Mouse (Mus musculus): ENCODE results near the gene Itga11. TPM values are rescaled to one million over a fixed set of nuclear protein-coding genes. Genes with fewer than 3 reads are reported as not detected.

Itga11 gene
- 1.4 and 1.7 TPM in 2 replicates for polyA plus RNA-seq (2015; fragmentation: Nextera tagmentation; extraction: Ambion mirVana)

DNA sequence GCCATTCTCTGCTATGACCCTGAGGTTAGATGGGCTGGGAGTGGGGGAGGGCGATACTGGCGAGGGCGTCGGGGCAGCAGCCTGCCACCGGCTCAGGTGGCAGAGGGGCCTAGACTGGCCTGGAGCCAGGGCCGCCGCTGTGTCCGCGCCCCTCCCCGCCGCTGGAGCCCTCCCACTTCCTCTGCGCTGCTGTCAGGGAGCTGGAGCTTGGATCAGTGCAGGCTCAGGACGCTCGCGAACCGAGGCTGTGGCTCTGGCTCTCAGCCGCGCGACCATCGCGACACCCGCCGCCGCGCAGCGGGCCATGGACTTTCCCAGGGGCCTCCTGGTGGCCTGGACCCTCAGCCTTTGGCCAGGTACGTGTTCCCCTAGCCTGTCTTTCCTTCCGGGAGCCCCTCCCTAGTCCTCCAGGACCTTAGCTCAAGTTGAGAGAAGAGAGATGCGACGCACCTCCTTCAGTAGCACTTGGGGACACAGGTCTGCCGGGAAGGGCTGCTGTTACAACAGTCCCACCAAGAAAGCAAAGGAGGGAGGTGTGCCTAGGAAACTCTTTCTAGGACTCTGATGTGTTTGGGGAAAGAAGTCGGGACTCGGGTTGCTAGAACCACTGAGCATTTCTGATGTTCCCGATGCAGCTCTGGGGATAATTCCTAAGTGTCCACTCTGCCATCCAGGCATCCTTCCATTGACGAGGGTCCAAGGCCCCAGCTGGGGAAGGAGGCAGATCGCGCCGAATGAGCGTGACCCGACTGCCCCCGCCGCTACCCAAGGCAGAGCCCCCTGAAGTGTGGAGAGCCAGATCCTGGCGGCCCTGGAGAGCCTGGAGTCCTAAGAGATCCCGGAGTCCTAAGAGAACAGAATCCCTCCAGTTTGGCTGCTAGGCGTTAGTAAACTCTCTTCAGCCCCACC, at the start of gene Itga11:
TSS of gene Itga11 (plus strand) at position 186 of the 909 bp plus-strand sequence.
- Histone ChIP-seq H3K9me3 (no peaks in the 10 kb centered on the region), H3K4me1 (replicated peaks) (peaks cover 22% of the 10 kb centered on the region), H3K27ac (replicated peaks) (no peak within 1 kb of the TSS), H3K9ac (peak within 1 kb of the TSS; percentile 63), H3K27me3 (peaks cover 53% of the 10 kb centered on the region), H3K4me3 (peak within 1 kb of the TSS; percentile 38), H3K4me2 (peak within 1 kb of the TSS; percentile 67), H3K36me3 (no peaks in the 10 kb centered on the region)
- 1% methylated on average over 45 of the region's 45 CpGs for WGBS
- peak; percentile 83 for ATAC-seq (ENCODE audit: low read depth)

DNA sequence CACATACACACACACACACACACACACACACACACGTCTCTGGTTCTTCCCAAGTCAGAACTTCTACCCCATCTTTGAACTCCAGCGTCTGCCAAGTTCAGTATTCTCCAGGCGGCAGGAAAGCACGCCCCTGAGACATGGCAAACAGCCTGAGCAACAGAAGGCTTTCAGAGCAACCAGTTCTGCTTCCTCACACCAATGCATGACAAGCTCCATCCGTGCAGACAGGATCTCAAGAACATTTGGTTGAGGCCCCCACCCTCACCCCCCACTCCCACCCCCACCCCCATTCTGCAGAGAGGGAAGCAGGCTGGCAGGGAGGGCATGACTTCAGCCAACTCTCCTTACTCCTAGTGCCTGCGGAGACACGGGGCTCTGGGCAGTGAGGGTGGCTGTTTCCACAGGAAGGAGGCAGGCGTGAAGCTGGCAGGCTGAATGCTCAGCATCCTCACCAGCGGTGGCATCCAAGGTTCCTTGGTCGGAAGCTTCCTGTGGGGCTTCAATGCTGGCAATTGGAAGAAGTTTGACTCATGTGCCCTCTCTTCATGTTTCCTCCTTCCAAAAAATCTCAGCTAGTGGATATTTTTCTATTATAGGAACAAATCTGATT, 46.9 kb upstream of the Itga11 start:
- Histone ChIP-seq H3K4me1 (replicated peaks) (no peaks in the 10 kb centered on the region), H3K9me3 (no peaks in the 10 kb centered on the region), H3K27me3 (no peaks in the 10 kb centered on the region), H3K27ac (replicated peaks) (no peak overlapping the region), H3K4me2 (no peak overlapping the region), H3K4me3 (no peak overlapping the region), H3K9ac (no peak overlapping the region), H3K36me3 (no peaks in the 10 kb centered on the region)
- 74% methylated on average over 10 of the region's 10 CpGs for WGBS
- ATAC-seq (ENCODE audit: low read depth), result no peak

DNA sequence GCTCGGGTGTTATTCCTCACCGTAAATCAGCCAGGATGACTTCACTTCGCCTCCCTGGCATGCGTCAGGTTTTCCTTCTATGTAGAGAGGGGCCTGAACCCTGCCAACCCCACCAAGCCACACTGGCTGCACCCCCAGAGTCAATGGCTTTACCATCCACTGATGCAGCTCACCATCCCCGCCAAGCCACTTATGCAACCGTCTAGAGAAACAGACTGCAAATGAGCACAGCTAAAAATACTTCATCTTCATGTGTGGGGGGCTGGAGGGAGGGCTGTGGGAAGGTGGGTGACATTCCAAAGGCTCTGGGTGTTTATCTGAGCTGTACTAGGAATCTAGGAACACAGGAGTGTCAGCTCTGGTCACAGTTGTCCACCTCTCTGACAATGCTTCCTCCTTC, 45.2 kb upstream of the Itga11 start:
- Histone ChIP-seq H3K36me3 (no peaks in the 10 kb centered on the region), H3K9me3 (no peaks in the 10 kb centered on the region), H3K27ac (replicated peaks) (no peak overlapping the region), H3K4me2 (no peak overlapping the region), H3K9ac (no peak overlapping the region), H3K4me3 (no peak overlapping the region), H3K27me3 (no peaks in the 10 kb centered on the region), H3K4me1 (replicated peaks) (no peaks in the 10 kb centered on the region)
- no peak for ATAC-seq (ENCODE audit: low read depth)
- 65% methylated on average over 6 of the region's 6 CpGs for WGBS

DNA sequence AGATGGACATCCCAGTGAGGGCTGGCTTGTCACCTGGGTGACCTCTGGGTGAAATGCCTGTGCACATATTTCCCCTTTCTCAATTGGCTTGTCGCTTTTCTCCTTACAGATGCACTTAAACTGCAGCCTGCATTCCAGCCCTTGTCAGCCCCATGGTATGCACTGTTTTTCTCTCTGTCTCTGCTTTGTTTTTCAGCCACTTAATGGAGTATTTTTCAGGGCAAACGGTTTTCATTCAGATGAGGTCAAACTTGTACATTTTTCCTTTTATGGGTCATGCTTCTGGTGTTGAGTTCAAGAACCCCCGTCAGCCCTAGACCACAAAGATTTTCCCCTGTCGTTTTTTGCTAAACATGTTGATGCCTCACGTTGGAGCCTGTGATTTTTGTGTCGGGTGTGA, 39.6 kb upstream of the Itga11 start:
- Histone ChIP-seq H3K36me3 (no peaks in the 10 kb centered on the region), H3K9ac (no peak overlapping the region), H3K27ac (replicated peaks) (no peak overlapping the region), H3K4me3 (no peak overlapping the region), H3K27me3 (no peaks in the 10 kb centered on the region), H3K9me3 (no peaks in the 10 kb centered on the region), H3K4me2 (no peak overlapping the region), H3K4me1 (replicated peaks) (no peaks in the 10 kb centered on the region)
- 68% methylated on average over 6 of the region's 6 CpGs for WGBS
- ATAC-seq (ENCODE audit: low read depth), result no peak

DNA sequence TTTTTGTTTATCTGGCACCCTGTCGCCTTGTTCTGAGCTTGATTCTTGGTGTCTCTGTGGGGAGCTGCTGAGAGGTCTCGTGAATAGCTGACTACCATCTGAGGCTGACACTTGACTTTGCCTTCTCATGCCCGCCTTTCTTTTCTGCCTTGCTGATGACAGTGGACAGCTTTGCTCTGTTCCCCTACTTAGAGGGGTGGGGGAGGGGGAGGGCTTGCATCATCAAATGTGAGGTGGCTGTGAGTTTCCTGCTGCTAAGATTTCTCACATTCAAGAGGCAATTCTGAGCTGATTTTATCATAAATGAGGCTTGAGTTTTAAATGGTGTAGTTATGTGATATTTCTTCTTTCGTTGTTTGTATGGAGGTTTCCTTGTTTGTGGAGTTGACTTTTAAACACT, 37.9 kb upstream of the Itga11 start:
- WGBS, result 59% methylated on average over 4 of the region's 4 CpGs
- H3K4me1 ChIP-seq (replicated peaks), result no peaks in the 10 kb centered on the region
- no peak overlapping the region for H3K27ac ChIP-seq (replicated peaks)
- H3K4me3 ChIP-seq, result no peak overlapping the region
- no peak overlapping the region for H3K9ac ChIP-seq
- H3K9me3 ChIP-seq, result no peaks in the 10 kb centered on the region
- ATAC-seq (ENCODE audit: low read depth), result no peak
- no peak overlapping the region for H3K4me2 ChIP-seq
- no peaks in the 10 kb centered on the region for H3K27me3 ChIP-seq
- H3K36me3 ChIP-seq, result no peaks in the 10 kb centered on the region

DNA sequence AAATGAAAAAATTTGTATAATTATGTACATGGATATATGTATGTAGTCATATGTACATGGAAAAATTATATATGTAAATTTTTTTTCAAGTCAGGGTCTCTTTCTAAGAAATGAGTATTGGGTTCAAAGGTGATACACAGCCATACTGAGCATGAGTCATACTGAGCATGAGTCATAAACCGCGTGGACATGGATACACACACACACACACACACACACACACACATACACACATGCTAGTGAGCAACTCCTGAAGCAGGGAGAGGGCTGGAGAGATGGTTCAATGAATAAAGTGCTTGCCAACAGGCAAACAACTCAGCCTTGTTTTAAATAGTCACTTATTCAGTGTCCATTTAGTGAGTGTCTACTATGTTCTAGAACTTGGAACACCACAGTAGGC, 37.4 kb upstream of the Itga11 start:
- Histone ChIP-seq H3K4me3 (no peak overlapping the region), H3K4me1 (replicated peaks) (0 out of 2 replicates have a peak, but pooled peaks cover 3% of the 10 kb centered on the region), H3K9ac (no peak overlapping the region), H3K36me3 (no peaks in the 10 kb centered on the region), H3K27ac (replicated peaks) (no peak overlapping the region), H3K4me2 (no peak overlapping the region), H3K27me3 (no peaks in the 10 kb centered on the region), H3K9me3 (no peaks in the 10 kb centered on the region)
- 88% methylated on average over 2 of the region's 2 CpGs for WGBS
- ATAC-seq (ENCODE audit: low read depth), result no peak

DNA sequence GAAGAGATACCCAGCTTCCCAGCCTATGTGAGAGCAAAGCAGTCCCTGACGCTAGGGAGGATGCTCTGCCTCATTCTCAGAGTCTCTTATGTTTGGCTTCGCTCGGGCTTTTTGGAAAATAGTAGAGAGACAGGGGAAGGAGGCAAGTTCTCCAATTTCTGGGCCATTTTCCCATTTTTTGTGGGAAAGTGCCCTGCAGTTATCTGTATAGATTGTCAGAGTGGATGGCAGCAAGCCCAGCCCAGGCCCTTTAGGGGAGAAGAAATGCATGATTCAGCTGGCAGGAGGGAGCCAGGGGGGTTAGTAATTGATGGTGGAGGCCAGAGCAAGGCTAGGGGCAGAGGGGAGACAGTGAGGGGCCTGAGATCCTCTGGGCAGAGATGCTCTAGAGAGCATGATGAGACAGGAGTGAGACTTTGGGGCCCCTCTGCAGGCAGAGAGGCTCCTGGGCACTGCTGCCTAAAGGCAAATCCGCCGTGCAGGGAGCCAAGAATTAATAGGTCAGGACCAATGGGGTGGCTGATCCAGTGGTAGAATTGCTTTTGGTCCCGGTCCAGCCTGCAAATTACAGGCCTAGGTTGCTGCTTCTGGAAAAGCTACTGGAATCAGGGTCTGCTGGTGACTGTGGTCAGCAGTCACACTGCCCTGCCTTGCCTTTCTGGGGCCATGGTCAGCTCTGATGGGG, 31.8 kb upstream of the Itga11 start:
- Histone ChIP-seq H3K9me3 (no peaks in the 10 kb centered on the region), H3K4me2 (no peak overlapping the region), H3K36me3 (no peaks in the 10 kb centered on the region), H3K27me3 (no peaks in the 10 kb centered on the region), H3K27ac (replicated peaks) (0 out of 2 replicates have a peak overlapping the region, but pooled peaks have one; percentile 42), H3K4me3 (no peak overlapping the region), H3K9ac (no peak overlapping the region), H3K4me1 (replicated peaks) (peaks cover 21% of the 10 kb centered on the region)
- no peak for ATAC-seq (ENCODE audit: low read depth)
- WGBS, result 71% methylated on average over 6 of the region's 6 CpGs

DNA sequence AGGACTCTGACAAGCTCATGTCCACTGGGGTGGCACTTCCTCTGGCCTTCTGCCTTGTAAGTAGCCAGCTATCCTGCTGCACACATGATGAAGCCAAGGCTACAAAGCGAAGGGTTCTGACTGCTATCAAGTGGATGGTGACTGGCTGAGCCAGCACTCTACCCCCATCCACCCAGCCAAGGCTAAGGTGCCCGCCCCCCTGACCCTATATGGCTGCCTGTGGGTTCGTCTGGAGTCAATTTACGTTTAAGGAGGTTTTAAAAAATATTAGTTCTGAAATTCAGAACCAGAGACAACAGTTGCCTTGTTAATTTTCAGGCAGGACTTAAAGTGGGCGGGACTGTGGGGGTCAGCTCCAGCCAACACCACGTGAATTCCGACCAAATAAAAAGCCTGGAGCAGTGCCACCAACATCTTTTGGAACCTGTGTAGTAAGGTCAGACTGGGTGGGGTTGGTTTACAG, 30.9 kb upstream of the Itga11 start:
- 68% methylated on average over 7 of the region's 7 CpGs for WGBS
- no peak overlapping the region for H3K27ac ChIP-seq (replicated peaks)
- peaks cover 21% of the 10 kb centered on the region for H3K4me1 ChIP-seq (replicated peaks)

DNA sequence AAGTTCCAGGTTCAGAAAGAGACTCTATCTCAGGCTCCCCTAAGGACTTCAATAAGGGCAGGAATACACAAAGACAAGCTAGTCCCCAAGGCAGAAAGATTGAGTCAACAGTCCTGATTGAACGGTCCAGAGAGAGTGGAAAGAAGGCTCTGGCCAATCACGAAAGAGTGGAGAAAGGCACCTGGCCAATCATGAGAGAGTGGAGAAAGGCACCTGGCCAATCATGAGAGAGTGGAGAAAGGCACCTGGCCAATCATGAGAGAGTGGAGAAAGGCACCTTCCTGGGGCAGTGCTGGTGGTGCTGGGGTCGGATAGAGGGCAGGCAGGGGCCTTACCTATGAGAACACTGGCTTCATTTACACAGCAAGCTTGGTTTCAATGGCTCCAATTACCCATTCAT, 28.2 kb upstream of the Itga11 start:
- H3K9me3 ChIP-seq, result no peaks in the 10 kb centered on the region
- ATAC-seq (ENCODE audit: low read depth), result no peak
- no peak overlapping the region for H3K4me3 ChIP-seq
- 73% methylated on average over 3 of the region's 3 CpGs for WGBS
- H3K4me2 ChIP-seq, result no peak overlapping the region
- H3K27ac ChIP-seq (replicated peaks), result no peak overlapping the region
- no peak overlapping the region for H3K9ac ChIP-seq
- H3K4me1 ChIP-seq (replicated peaks), result peaks cover 24% of the 10 kb centered on the region
- H3K36me3 ChIP-seq, result no peaks in the 10 kb centered on the region
- no peaks in the 10 kb centered on the region for H3K27me3 ChIP-seq

More for the DNA sequence above, 30.9 kb upstream of the Itga11 start:
- Histone ChIP-seq H3K4me3 (no peak overlapping the region), H3K36me3 (no peaks in the 10 kb centered on the region), H3K4me2 (no peak overlapping the region), H3K9me3 (no peaks in the 10 kb centered on the region), H3K27me3 (no peaks in the 10 kb centered on the region), H3K9ac (no peak overlapping the region)
- no peak for ATAC-seq (ENCODE audit: low read depth)

DNA sequence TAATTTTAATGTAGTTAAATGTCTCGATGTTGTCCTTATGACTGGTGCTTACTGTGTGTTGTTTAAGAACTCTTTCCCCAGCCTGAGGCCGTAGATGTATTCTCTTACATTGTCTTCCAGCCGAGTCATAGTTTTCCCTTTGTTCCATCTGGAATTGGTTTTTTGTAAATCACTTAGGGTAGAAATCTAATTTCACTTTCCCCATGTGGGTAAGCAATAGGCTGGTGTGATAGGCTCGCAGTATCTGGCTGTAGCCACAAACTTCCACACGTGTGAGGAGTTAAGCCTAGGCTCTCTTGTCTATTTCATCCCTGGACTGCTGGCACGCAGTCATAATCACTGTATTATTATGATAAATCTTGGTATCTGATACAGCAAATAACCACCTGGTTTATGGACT, 26.9 kb upstream of the Itga11 start:
- Histone ChIP-seq H3K27ac (replicated peaks) (no peak overlapping the region), H3K36me3 (no peaks in the 10 kb centered on the region), H3K4me1 (replicated peaks) (peaks cover 21% of the 10 kb centered on the region), H3K9me3 (no peaks in the 10 kb centered on the region), H3K9ac (no peak overlapping the region), H3K27me3 (no peaks in the 10 kb centered on the region), H3K4me2 (no peak overlapping the region), H3K4me3 (no peak overlapping the region)
- no peak for ATAC-seq (ENCODE audit: low read depth)
- 92% methylated on average over 6 of the region's 6 CpGs for WGBS

DNA sequence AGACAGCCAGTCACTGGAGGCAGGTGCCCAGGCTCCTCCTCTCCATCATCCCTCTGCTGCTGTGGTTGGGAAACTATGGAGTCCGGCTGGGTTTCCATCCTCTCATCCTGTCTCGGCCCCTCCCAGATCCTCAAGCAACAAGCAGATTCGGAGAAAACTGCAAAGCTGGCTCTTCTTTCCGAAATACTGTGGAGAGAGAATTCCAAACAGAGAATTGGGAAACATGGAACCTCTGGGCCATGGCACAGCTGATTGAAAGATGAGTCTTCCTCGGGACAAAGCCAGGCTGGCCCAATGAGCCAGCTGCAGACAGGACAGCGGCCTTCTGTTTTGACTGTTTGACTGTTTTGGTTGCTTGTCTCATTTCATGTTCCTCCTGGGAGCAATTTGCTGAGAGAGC, 23.3 kb upstream of the Itga11 start:
- no peak for ATAC-seq (ENCODE audit: low read depth)
- Histone ChIP-seq H3K27ac (replicated peaks) (no peak overlapping the region), H3K27me3 (no peaks in the 10 kb centered on the region), H3K4me2 (no peak overlapping the region), H3K4me1 (replicated peaks) (peaks cover 9% of the 10 kb centered on the region), H3K4me3 (no peak overlapping the region), H3K9ac (no peak overlapping the region), H3K36me3 (no peaks in the 10 kb centered on the region), H3K9me3 (no peaks in the 10 kb centered on the region)
- WGBS, result 52% methylated on average over 6 of the region's 6 CpGs

DNA sequence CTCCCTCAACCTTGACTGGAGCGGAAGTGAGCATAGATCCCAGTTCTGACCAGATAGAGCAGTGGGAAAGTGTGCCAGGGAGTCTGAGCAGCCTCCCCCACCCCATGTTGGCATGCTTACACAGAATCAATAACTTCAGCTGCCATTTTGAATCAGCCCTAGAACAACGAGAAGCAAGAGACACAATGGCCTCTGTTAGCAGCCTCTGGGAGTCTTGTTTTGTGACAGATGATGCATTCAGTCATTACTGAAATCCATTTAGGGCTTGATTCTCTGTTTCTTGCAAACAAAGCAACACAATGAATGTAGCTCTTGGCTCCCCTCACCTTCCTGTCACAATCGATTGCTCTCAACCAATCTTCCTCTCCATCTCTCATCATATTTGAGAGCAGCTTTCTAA, 19.6 kb upstream of the Itga11 start:
- 77% methylated on average over 3 of the region's 3 CpGs for WGBS
- ATAC-seq (ENCODE audit: low read depth), result no peak
- Histone ChIP-seq H3K4me2 (no peak overlapping the region), H3K27ac (replicated peaks) (no peak overlapping the region), H3K4me3 (no peak overlapping the region), H3K9ac (no peak overlapping the region), H3K9me3 (no peaks in the 10 kb centered on the region), H3K4me1 (replicated peaks) (peaks cover 9% of the 10 kb centered on the region), H3K27me3 (no peaks in the 10 kb centered on the region), H3K36me3 (no peaks in the 10 kb centered on the region)
